Mouse (Mus musculus) neural tube, postnatal 0 days (tissue): Measurements from ENCODE around the gene Gm9508. TPM values are rescaled to one million over a fixed set of nuclear protein-coding genes. Genes with fewer than 3 reads are reported as not detected.

Experiments used
- polyA plus RNA-seq: library from polyadenylated mRNA; unstranded; fragments of >200 nt; fragmentation: Nextera tagmentation; extraction: Ambion mirVana; gene quantifications from 2 replicates; pipeline ENCODE4 v1.2.1, GENCODE M21; 2015

Gm9508 gene
- not detected in 2 replicates for polyA plus RNA-seq

GRCm38 (mm10) chr10:77697133-77697532 is at the start of gene Gm9508:
TSS of gene Gm9508 (minus strand) at chr10:77697233.

GRCm38 (mm10) chr10:77741924-77742688 is 45.1 kb upstream of the Gm9508 start, which contains the start of gene Gm18596:
TSS of gene Gm18596 (minus strand) at chr10:77742638.

DNA sequence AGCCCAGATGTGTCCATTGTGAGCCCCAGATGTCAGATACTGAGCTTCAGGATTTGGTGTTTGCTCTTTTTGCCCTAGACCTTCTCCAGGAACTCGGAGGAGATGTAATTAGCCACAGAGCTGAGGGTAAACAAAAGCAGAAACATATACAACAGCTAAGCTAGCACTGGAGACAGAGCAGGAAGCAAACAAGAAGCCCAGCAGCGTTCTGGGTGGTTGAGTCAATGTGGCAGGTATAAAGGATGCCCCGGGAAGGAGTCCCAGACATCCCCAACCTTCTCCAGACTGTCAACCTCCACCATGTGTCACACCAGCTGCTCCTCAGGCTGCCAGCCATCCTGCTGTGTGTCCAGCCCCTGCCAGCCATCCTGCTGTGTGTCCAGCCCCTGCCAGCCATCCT is 29.2 kb upstream of the Gm9508 start, which contains the start of gene Gm10100:
TSS of gene Gm10100 (plus strand) at position 301 of the 400 bp plus-strand sequence.

DNA sequence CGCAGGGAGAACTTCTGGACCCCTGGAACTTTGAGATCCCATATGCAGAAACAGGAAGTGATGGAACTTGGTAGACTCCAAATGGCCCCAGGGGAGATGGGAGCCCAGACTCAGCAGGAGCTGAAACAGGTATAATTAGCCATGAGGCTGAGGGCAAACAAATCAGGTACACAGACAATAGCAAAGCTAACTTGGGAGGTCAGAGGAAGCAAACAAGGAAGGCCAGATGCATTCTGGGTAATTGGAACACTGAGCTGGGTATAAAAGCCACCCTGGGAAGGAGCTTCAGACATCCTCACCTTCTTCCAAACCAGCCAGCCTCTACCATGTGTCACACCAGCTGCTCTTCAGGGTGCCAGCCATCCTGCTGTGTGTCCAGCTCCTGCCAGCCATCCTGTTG is 23.3 kb upstream of the Gm9508 start, which contains the start of gene Krtap12-1:
TSS of gene Krtap12-1 (plus strand) at position 301 of the 400 bp plus-strand sequence.

GRCm38 (mm10) chr10:77715507-77715906 is 18.5 kb upstream of the Gm9508 start, which contains the start of gene Gm10142:
TSS of gene Gm10142 (plus strand) at chr10:77715807.

DNA sequence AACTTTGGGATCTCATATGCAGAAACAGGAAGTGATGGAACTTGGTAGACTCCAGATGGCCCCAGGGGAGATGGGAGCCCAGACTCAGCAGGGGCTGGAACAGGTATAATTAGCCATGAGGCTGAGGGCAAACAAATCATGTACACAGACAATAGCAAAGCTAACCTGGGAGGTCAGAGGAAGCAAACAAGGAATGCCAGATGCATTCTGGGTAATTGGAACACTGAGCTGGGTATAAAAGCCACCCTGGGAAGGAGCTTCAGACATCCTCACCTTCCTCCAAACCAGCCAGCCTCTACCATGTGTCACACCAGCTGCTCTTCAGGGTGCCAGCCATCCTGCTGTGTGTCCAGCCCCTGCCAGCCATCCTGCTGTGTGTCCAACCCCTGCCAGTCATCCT is 14.1 kb upstream of the Gm9508 start, which contains the start of gene Gm10024:
TSS of gene Gm10024 (plus strand) at position 301 of the 400 bp plus-strand sequence.

GRCm38 (mm10) chr10:77706326-77706725 is 9.3 kb upstream of the Gm9508 start, which contains the start of gene Gm10272:
TSS of gene Gm10272 (plus strand) at chr10:77706626.

DNA sequence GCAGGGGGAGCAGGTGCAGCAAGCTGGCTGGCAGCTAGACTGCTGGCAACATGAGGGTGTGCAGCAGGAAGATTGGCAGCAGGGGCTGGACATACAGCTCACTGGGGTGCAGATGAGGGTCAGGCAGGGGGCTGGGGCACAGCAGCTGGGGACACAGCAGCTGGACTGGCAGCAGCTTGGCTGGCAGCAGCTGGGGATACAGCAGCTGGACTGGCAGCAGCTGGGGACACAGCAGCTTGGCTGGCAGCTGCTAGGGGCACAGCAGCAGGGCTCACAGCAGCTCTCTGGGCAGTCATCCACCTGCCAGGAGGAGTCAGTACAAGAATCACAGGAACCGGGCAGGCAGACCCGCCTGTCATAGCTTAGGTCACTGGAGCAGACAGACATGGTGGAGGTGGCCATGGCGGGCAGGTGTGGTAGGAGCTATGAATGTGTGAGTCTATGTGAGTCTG is 6.7 kb downstream of the Gm9508 start, which contains the start of gene Gm19402:
TSS of gene Gm19402 (minus strand) at position 402 of the 452 bp plus-strand sequence.

DNA sequence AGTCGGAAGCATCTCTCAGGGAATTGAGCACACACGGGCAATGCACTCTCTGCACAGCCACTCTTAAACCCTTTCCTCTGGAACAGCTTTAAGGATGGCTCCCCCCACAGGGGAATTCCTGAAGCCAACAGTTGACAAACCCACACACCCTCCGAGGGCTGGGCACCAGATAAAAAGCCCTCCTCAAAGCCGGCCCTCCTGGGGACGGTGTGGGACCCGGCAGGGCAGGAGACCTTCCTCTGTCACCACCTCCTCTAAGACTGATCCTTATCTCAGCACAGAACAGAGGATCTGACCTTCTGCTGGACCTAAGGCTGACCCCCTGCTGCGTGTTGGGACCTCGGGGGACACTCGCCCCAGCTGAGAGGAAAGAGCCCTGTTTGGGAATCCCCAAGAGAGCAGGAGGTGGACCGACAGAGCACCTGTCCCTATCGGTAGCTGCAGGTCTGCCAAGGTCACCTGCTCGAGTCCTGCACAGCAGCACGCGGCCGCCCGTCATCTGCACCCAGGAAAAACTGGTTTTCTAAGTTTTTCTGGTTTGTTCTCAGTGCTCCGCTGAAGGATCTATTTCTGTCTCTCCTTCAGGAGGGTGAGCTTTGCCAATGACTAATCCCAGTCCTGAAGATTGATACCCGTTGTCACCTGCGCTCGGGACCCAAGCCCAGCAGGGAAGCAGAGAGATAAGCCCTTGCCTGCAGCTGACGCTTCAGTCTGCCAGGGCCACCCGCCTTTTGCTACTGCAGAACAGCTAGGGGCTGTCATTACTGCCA is 11.0 kb downstream of the Gm9508 start, which contains the start of gene Tspear:
TSS of gene Tspear (plus strand) at position 675 of the 770 bp plus-strand sequence.

Other genes starting within 250 kb of the Gm9508 start
- 34.3 and 38.1 TPM in 2 replicates for gene Fam207a, start 181.4 kb downstream of the Gm9508 start, polyA plus RNA-seq
- 1.5 and 1.6 TPM in 2 replicates for gene Itgb2, start 167.0 kb downstream of the Gm9508 start, polyA plus RNA-seq
- 87.6 and 92.6 TPM in 2 replicates for gene Pttg1ip, start 115.5 kb downstream of the Gm9508 start, polyA plus RNA-seq
- 276 and 292 TPM in 2 replicates for gene Sumo3, start 91.1 kb downstream of the Gm9508 start, polyA plus RNA-seq
- gene Gm49325, start 91.0 kb downstream of the Gm9508 start, polyA plus RNA-seq = 1.7 and 3.1 TPM in 2 replicates
- 53.8 and 60.5 TPM in 2 replicates for gene Ube2g2, start 75.0 kb downstream of the Gm9508 start, polyA plus RNA-seq
- gene Tspear, start 10.7 kb downstream of the Gm9508 start, polyA plus RNA-seq = 2.4 and 2.6 TPM in 2 replicates
- not detected in 2 replicates for gene Gm19402, start 6.5 kb downstream of the Gm9508 start, polyA plus RNA-seq
- not detected in 2 replicates for gene Gm10272, start 9.4 kb upstream of the Gm9508 start, polyA plus RNA-seq
- gene Gm10024, start 14.2 kb upstream of the Gm9508 start, polyA plus RNA-seq = not detected in 2 replicates
- not detected in 2 replicates for gene Gm10142, start 18.6 kb upstream of the Gm9508 start, polyA plus RNA-seq
- gene Krtap12-1, start 23.4 kb upstream of the Gm9508 start, polyA plus RNA-seq = not detected in 2 replicates
- not detected in 2 replicates for gene Gm10100, start 29.3 kb upstream of the Gm9508 start, polyA plus RNA-seq
- gene Gm18596, start 45.4 kb upstream of the Gm9508 start, polyA plus RNA-seq = not detected in 2 replicates
- not detected in 2 replicates for gene Gm9736, start 54.1 kb upstream of the Gm9508 start, polyA plus RNA-seq
- not detected in 2 replicates for gene Gm3233, start 62.4 kb upstream of the Gm9508 start, polyA plus RNA-seq
- not detected in 2 replicates for gene Gm3238, start 74.1 kb upstream of the Gm9508 start, polyA plus RNA-seq
- gene Gm7138, start 79.7 kb upstream of the Gm9508 start, polyA plus RNA-seq = not detected in 2 replicates
- not detected in 2 replicates for gene Gm3250, start 85.3 kb upstream of the Gm9508 start, polyA plus RNA-seq
- not detected in 2 replicates for gene Gm7137, start 91.0 kb upstream of the Gm9508 start, polyA plus RNA-seq
- not detected in 2 replicates for gene Gm9639, start 97.8 kb upstream of the Gm9508 start, polyA plus RNA-seq
- gene Gm19668, start 101.9 kb upstream of the Gm9508 start, polyA plus RNA-seq = not detected in 2 replicates
- gene Gm9507, start 114.6 kb upstream of the Gm9508 start, polyA plus RNA-seq = not detected in 2 replicates
- gene Gm2696, start 117.4 kb upstream of the Gm9508 start, polyA plus RNA-seq = not detected in 2 replicates
- not detected in 2 replicates for gene Krtap10-4, start 129.9 kb upstream of the Gm9508 start, polyA plus RNA-seq
- not detected in 2 replicates for gene Krtap10-10, start 138.7 kb upstream of the Gm9508 start, polyA plus RNA-seq
- not detected in 2 replicates for gene Gm36176, start 149.6 kb upstream of the Gm9508 start, polyA plus RNA-seq
- gene Gm10318, start 155.6 kb upstream of the Gm9508 start, polyA plus RNA-seq = not detected in 2 replicates
- not detected in 2 replicates for gene Gm3285, start 164.7 kb upstream of the Gm9508 start, polyA plus RNA-seq
- 22.2 and 26.6 TPM in 2 replicates for gene Lrrc3, start 205.3 kb upstream of the Gm9508 start, polyA plus RNA-seq